Mouse (Mus musculus): ENCODE measurements around the gene Tpgs1.
"Not testable (repeated sequence)": the region's sequence is repeated elsewhere in the genome, so short reads cannot be mapped to it uniquely, and the experiment has no call there.

Tpgs1 gene

GRCm38 (mm10) chr10:79689178-79689577 is 20.0 kb downstream of the Tpgs1 start:
- intact Hi-C loops (cut with DNase I) = no loop called here

DNA sequence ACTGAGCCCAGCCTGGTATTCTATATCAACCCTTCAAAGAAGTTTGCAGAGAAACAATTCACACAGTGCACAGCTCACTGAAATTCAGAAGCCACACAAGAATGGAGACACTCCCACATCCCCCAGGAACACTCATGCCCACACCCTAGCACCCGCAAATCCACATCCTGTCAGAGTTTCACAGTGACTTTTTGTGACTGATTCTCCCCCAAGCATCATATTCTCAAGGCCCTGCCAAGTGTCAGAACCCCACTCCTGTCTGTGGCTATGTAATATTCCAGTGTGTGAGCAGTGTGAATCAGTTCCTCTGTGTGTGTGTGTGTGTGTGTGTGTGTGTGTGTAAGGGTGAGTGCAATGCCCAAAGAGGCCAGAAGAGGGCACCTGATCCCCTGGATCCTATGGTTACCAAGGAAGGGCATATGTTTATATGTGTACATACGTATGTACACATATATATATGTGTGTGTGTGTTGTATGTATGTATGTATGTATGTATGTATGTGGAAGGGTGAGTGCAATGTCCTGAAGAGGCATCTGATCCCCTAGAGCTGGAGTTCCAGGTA is 22.9 kb downstream of the Tpgs1 start:
- intact Hi-C loops (cut with DNase I) = no loop called here

GRCm38 (mm10) chr10:79693580-79694378 is 24.6 kb downstream of the Tpgs1 start:
- intact Hi-C loops (cut with DNase I) = no loop called here

DNA sequence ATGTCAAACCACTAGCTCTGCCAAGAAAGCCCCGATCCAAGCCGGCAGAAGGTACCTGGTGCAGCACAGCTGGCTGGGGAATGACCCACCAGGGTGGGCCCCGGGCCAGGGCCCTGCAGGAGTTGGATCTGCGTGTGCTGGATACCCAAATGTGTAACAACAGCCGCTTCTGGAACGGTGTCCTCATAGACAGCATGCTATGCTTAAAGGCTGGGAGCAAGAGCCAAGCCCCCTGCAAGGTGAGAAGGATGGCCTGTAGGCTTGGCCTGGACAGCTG is 25.1 kb downstream of the Tpgs1 start:
- intact Hi-C loops (cut with DNase I) = no loop called here

GRCm38 (mm10) chr10:79695231-79696128 is 26.3 kb downstream of the Tpgs1 start:
- intact Hi-C loops (cut with DNase I) = loop anchor here (5.0 kb wide), 1 partner anchor 92 kb away; no protein-coding TSS in a partner anchor

- intact Hi-C loops (cut with DNase I) = loop anchor here (5.0 kb wide), 1 partner anchor 91 kb away; no protein-coding TSS in a partner anchor
Observed at GRCm38 (mm10) chr10:79696129-79696651, 27.0 kb downstream of the Tpgs1 start.

GRCm38 (mm10) chr10:79697916-79698315 is 28.7 kb downstream of the Tpgs1 start:
- intact Hi-C loops (cut with DNase I) = loop anchor here (5.0 kb wide), 1 partner anchor 89 kb away; no protein-coding TSS in a partner anchor

DNA sequence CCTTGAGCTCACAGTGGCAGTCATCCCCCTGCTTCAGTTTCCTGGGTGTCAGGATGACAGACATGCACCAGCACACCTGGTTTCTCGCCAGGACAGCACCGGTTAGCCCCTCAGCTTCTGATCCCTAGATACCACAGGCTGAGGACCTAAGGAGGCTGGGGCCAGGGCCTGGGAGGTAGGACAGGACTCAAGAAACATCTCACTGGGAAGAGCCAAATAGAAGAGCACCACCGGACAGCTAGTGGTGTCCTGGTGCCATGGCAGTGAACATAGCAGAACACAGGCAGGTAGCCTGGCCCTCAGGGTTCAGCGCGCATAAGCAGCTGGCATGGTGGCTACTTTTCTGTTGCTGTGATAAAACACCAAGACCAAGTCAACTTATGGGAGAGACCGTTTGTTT is 29.3 kb downstream of the Tpgs1 start:
- intact Hi-C loops (cut with DNase I) = loop anchor here (5.0 kb wide), 1 partner anchor 89 kb away; no protein-coding TSS in a partner anchor

- intact Hi-C loops (cut with DNase I) = no loop called here
Observed at GRCm38 (mm10) chr10:79700676-79701075, 31.5 kb downstream of the Tpgs1 start.

GRCm38 (mm10) chr10:79701443-79702129 is 32.4 kb downstream of the Tpgs1 start:
- intact Hi-C loops (cut with DNase I) = no loop called here

DNA sequence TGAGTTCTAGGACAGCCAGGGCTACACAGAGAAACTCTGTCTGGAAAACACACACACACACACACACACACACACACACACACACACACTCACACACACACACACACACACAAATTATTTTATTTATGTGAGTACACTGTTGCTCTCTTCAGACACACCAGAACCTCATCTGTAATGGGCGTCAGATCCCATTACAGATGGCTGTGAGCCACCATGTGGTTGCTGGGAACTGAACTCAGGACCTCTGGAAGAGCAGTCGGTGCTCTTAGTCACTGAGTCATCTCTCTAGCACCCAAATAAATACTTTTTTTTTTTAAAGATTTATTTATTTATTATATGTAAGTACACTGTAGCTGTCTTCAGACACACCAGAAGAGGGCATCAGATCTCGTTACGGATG is 33.8 kb downstream of the Tpgs1 start:
- intact Hi-C loops (cut with DNase I) = not testable (repeated sequence)

DNA sequence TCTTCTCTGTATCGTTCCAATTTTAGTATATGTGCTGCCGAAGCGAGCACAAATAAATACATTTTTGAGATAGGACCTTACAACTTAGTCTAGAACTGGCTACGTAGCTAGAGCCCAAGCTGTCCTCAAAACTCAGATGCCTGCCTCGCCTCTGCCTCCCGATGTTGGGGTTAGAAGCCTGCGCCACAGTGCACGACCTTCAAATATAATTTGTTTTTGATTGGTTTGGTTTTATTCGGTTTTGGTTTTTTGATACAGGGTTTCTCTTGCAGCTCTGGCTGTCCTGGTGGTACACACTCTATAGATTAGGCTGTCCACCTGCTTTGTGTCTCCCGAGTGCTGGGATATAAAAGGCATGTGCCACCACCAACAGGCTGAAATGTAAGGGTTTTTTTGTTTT is 34.4 kb downstream of the Tpgs1 start:
- intact Hi-C loops (cut with DNase I) = no loop called here

DNA sequence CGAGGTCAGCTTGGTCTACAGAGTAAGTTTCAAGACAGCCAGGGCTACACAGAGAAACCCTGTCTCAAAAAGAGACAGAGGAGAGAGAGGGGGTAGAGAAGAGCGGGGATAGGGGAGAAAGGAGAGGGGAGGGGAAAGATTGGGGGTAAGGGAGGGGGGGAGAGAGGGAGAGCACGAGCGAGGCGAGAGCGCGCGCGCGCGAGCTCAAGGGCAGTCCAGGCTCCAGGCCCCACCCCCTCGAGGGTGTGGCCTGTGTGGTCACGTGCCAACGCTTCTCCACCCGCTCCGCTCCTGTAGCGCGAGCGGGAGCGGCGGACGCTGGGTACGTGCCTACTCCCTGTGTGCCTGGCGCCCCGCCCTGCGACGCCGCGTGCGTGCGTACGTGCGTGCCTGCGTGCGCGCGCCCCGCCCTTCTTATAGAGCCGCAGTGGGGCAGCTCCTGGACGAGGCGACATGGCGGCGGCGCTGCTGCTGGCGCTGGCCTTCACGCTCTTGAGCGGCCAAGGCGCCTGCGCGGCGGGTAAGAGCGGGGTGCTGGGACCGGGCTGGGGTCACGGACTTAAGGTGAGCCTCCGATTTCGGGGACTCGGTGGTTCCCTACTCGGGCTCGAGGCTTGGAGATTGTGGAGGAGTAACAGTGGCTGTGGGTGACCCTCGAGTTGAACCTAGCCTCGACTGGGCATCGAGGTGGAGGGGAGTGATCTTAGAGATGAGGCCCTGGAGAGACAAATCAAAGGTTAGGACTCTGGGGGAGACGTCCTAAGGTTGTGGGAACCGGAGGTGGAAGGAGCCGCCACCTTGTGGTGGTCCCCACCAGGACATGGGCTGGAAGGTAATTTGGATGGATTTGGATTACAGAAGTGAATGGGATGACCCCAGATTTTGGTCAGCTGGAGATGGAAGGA is 35.1 kb downstream of the Tpgs1 start, which contains the start of gene Bsg:
Gene Bsg (plus strand): TSS at position 427 of the 905 bp plus-strand sequence.
- intact Hi-C loops (cut with DNase I) = no loop called here

- intact Hi-C loops (cut with DNase I) = loop anchor here (5.0 kb wide), 1 partner anchor 77 kb away; no protein-coding TSS in a partner anchor
Observed at GRCm38 (mm10) chr10:79704970-79705360, 35.8 kb downstream of the Tpgs1 start.

GRCm38 (mm10) chr10:79705951-79706350 is 36.8 kb downstream of the Tpgs1 start:
- intact Hi-C loops (cut with DNase I) = loop anchor here (5.0 kb wide), 1 partner anchor 76 kb away; no protein-coding TSS in a partner anchor

- intact Hi-C loops (cut with DNase I) = loop anchor here (5.0 kb wide), 1 partner anchor 76 kb away; no protein-coding TSS in a partner anchor
Observed at GRCm38 (mm10) chr10:79706406-79707094, 37.4 kb downstream of the Tpgs1 start.

GRCm38 (mm10) chr10:79707162-79707561 is 38.0 kb downstream of the Tpgs1 start:
- intact Hi-C loops (cut with DNase I) = loop anchor here (5.0 kb wide), 1 partner anchor 75 kb away; no protein-coding TSS in a partner anchor

- intact Hi-C loops (cut with DNase I) = loop anchor here (5.0 kb wide), 1 partner anchor 75 kb away; no protein-coding TSS in a partner anchor
Observed at GRCm38 (mm10) chr10:79707759-79708158, 38.6 kb downstream of the Tpgs1 start.

GRCm38 (mm10) chr10:79708668-79709067 is 39.5 kb downstream of the Tpgs1 start:
- intact Hi-C loops (cut with DNase I) = loop anchor here (5.0 kb wide), 1 partner anchor 74 kb away; no protein-coding TSS in a partner anchor

Measured in adrenal gland (tissue).